Mouse (Mus musculus): Measurements from ENCODE around the gene Pdx1.
A peak's percentile ranks its signal among the peaks of the same experiment; 100 is the strongest.

The Pdx1 gene

GRCm38 (mm10) chr5:147269926-147270672 is at the start of gene Pdx1:
Gene Pdx1, plus strand, starts transcription at chr5:147269959.
- peak; percentile 60 for DNase-seq (ENCODE audit: extremely low spot score)

- DNase-seq (ENCODE audit: extremely low spot score), result peak; percentile 82
Measured at GRCm38 (mm10) chr5:147227354-147228112, 42.2 kb upstream of the Pdx1 start.

- no peak for DNase-seq (ENCODE audit: extremely low spot score)
Measured at GRCm38 (mm10) chr5:147235406-147236309, 34.1 kb upstream of the Pdx1 start.

- DNase-seq (ENCODE audit: extremely low spot score), result no peak
Measured at GRCm38 (mm10) chr5:147243908-147244307, 25.9 kb upstream of the Pdx1 start.

GRCm38 (mm10) chr5:147260189-147260588 is 9.6 kb upstream of the Pdx1 start:
- DNase-seq (ENCODE audit: extremely low spot score), result no peak

- no peak for DNase-seq (ENCODE audit: extremely low spot score)
Measured at GRCm38 (mm10) chr5:147260778-147261177, 9.0 kb upstream of the Pdx1 start.

GRCm38 (mm10) chr5:147261899-147262541 is 7.7 kb upstream of the Pdx1 start:
- DNase-seq (ENCODE audit: extremely low spot score), result no peak

GRCm38 (mm10) chr5:147263945-147264344 is 5.8 kb upstream of the Pdx1 start:
- DNase-seq (ENCODE audit: extremely low spot score), result no peak

GRCm38 (mm10) chr5:147267434-147267833 is 2.3 kb upstream of the Pdx1 start:
- DNase-seq (ENCODE audit: extremely low spot score), result peak; percentile 19

GRCm38 (mm10) chr5:147268728-147269127 is 1.0 kb upstream of the Pdx1 start:
- DNase-seq (ENCODE audit: extremely low spot score), result peak; percentile 19

GRCm38 (mm10) chr5:147269371-147269770 is 388 bp upstream of the Pdx1 start:
- DNase-seq (ENCODE audit: extremely low spot score), result no peak

- DNase-seq (ENCODE audit: extremely low spot score), result peak; percentile 33
Measured at GRCm38 (mm10) chr5:147270673-147271655, 1.2 kb downstream of the Pdx1 start.

GRCm38 (mm10) chr5:147272046-147272807 is 2.5 kb downstream of the Pdx1 start:
- peak; percentile 26 for DNase-seq (ENCODE audit: extremely low spot score)

- peak; percentile 43 for DNase-seq (ENCODE audit: extremely low spot score)
Measured at GRCm38 (mm10) chr5:147272808-147273345, 3.1 kb downstream of the Pdx1 start.

GRCm38 (mm10) chr5:147274174-147275141 is 4.7 kb downstream of the Pdx1 start:
- no peak for DNase-seq (ENCODE audit: extremely low spot score)

- no peak for DNase-seq (ENCODE audit: extremely low spot score)
Measured at GRCm38 (mm10) chr5:147275761-147276160, 6.0 kb downstream of the Pdx1 start.

- DNase-seq (ENCODE audit: extremely low spot score), result no peak
Measured at GRCm38 (mm10) chr5:147276701-147277546, 7.2 kb downstream of the Pdx1 start.

All from embryo, embryonic 9.5 days (tissue).